In the genomic region with DNA sequence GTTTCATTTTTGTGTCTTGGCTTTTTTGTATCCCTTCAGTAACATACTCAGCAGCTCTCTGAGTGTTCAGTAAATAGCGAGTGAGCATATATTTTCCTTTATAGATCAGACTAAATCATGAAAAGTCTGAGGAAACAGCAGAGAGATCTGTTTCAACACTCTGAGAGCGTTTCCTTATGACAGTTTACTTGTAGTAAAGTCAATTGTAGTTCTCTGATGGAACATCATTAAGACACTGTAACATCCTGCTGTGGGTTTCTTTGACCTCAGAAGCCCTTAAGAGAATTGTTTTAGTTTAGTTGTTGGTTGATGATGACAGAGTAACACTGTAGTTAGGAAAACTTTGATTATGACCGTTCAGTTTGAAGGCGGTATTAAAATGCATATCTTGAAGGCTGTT, we compare ENCODE assay signal across 19 mouse cellular contexts. TPM values are rescaled to one million over a fixed set of nuclear protein-coding genes. Genes with fewer than 3 reads are reported as not detected.
A peak's percentile ranks its signal among the peaks of the same experiment; 100 is the strongest.
DNase-seq lines count a peak whose midpoint lies in the region; ATAC-seq lines count a peak whose summit lies in the region.
"Had no signal": no experiment of that assay in that cellular context is flagged by ENCODE, and none has a peak within 500 bp of the region (broad histone marks: within the 10 kb centered on the region; RNA-seq: fewer than 3 reads in every experiment).

No protein-coding gene starts in this region.

- 67% methylated on average over 4 of the region's 4 CpGs for WGBS in liver, embryonic 12.5 days (ENCODE audit: insufficient replicate concordance)
- 93% methylated on average over 4 of the region's 4 CpGs for WGBS in hindbrain, embryonic 12.5 days

- peak overlapping the region; percentile 58 for H3K27ac ChIP-seq in liver, embryonic 12.5 days
- H3K27ac ChIP-seq in hindbrain, embryonic 12.5 days, result no peak overlapping the region
- H3K27ac ChIP-seq: embryonic facial prominence, embryonic 13.5 days; heart, embryonic 10.5 days; hindbrain, postnatal 0 days; neural tube, embryonic 13.5 days had no signal

- peak; percentile 70 for DNase-seq in CD4-positive helper T cell, adult 2 months (ENCODE audit: low read depth, low spot score)
- no peak for DNase-seq in layer of hippocampus, adult 9-11 months
- no peak for DNase-seq in cerebellum, adult 9-10 months
- DNase-seq: adrenal gland, postnatal 25 days; cerebellum, adult 18-20 months; gastrocnemius, postnatal 14 days; heart, postnatal 36 days; kidney, adult 8-10 months; kidney, postnatal 25 days; thymus, adult 2 months had no signal

- peak overlapping the region; percentile 44 for H3K4me2 ChIP-seq in liver, embryonic 12.5 days
- no peak overlapping the region for H3K4me2 ChIP-seq in hindbrain, embryonic 12.5 days (replicated peaks)
- H3K4me2 ChIP-seq: embryonic facial prominence, embryonic 13.5 days; neural tube, embryonic 13.5 days had no signal

- H3K9me3 ChIP-seq in liver, embryonic 12.5 days (replicated peaks), result no peaks in the 10 kb centered on the region
- H3K9me3 ChIP-seq in hindbrain, embryonic 12.5 days (replicated peaks), result no peaks in the 10 kb centered on the region
- H3K9me3 ChIP-seq: embryonic facial prominence, embryonic 13.5 days; heart, embryonic 10.5 days; neural tube, embryonic 13.5 days had no signal

- peak overlapping the region; percentile 45; the same call in 1 of the 2 replicates for H3K9ac ChIP-seq in liver, embryonic 12.5 days
- H3K9ac ChIP-seq in hindbrain, embryonic 12.5 days, result no peak overlapping the region
- H3K9ac ChIP-seq: embryonic facial prominence, embryonic 13.5 days; neural tube, embryonic 13.5 days had no signal

- ATAC-seq in CD4-positive, CD25-positive, alpha-beta regulatory T cell, adult 4 months, result peak; percentile 74
- no peak for ATAC-seq in liver, embryonic 12.5 days
- 0 out of 2 replicates have a peak, but pooled peaks have one; percentile 47 for ATAC-seq in monocyte, adult 5-6 weeks (replicated peaks; ENCODE audit: insufficient number of reproducible peaks, low FRiP score, low TSS enrichment, poor library complexity, severe bottlenecking)
- no peak for ATAC-seq in hindbrain, embryonic 12.5 days (ENCODE audit: low FRiP score)
- ATAC-seq: hindbrain, postnatal 0 days; lung, postnatal 0 days had no signal

- H3K4me3 ChIP-seq in liver, embryonic 12.5 days, result peak overlapping the region; percentile 24
- H3K4me3 ChIP-seq in hindbrain, embryonic 12.5 days, result no peak overlapping the region
- H3K4me3 ChIP-seq: embryonic facial prominence, embryonic 13.5 days; heart, embryonic 10.5 days; neural tube, embryonic 13.5 days had no signal

- H3K36me3 ChIP-seq in liver, embryonic 12.5 days, result peaks cover 4% of the 10 kb centered on the region; the same call in 1 of the 2 replicates
- H3K36me3 ChIP-seq in hindbrain, embryonic 12.5 days, result no peaks in the 10 kb centered on the region
- H3K36me3 ChIP-seq: embryonic facial prominence, embryonic 13.5 days; heart, embryonic 10.5 days; neural tube, embryonic 13.5 days had no signal

- H3K27me3 ChIP-seq in liver, embryonic 12.5 days (replicated peaks), result no peaks in the 10 kb centered on the region
- H3K27me3 ChIP-seq in hindbrain, embryonic 12.5 days, result no peaks in the 10 kb centered on the region
- H3K27me3 ChIP-seq: embryonic facial prominence, embryonic 13.5 days; neural tube, embryonic 13.5 days had no signal

- peaks cover 85% of the 10 kb centered on the region for H3K4me1 ChIP-seq in liver, embryonic 12.5 days
- H3K4me1 ChIP-seq in hindbrain, embryonic 12.5 days, result 0 out of 2 replicates have a peak, but pooled peaks cover 2% of the 10 kb centered on the region

RNA-seq across cellular contexts. Expression of a gene that starts 8.3 kb away (rescaled TPM):
- 10 to 100 TPM; 49.0 to 71.7 TPM for polyA plus RNA-seq in CD4-positive, CD25-positive, alpha-beta regulatory T cell, adult 4 months (2017; shearing (Covaris generic))
- polyA plus RNA-seq in liver, embryonic 12.5 days (2016; fragmentation: Nextera tagmentation; extraction: Ambion mirVana), result 71.1 and 73.2 TPM in 2 replicates
- total RNA-seq in monocyte, adult 5-6 weeks (2017), result 450 to 531 TPM (median 492 TPM) in 3 replicates
- 44.8 and 49.0 TPM in 2 replicates for polyA plus RNA-seq in hindbrain, embryonic 12.5 days (2016; fragmentation: Nextera tagmentation; extraction: Ambion mirVana)

Comparison
In these comparisons a context has a peak if more than half of its experiments do, and no peak if none do; other contexts are left out.
1. ATAC-seq: peak in CD4-positive, CD25-positive, alpha-beta regulatory T cell, adult 4 months (single experiment) and monocyte, adult 5-6 weeks (single experiment); none in liver, embryonic 12.5 days (single experiment) and hindbrain, embryonic 12.5 days (single experiment).